Mouse (Mus musculus) ES-E14 (cell line): Measurements from ENCODE around the gene Gtpbp8. TPM values are rescaled to one million over a fixed set of nuclear protein-coding genes. Genes with fewer than 3 reads are reported as not detected.

Source experiments
- DNase-seq: peaks from one replicate; pipeline ENCODE4 v3.0.0-alpha.2; 2013; ENCODE audit warnings: low read depth, low spot score
- H3K27ac ChIP-seq: 2 replicates; pipeline ENCODE4 v1.5.1; 2012; ENCODE audit warnings: low read depth, mild to moderate bottlenecking, low read length, moderate library complexity, mixed read lengths; ENCODE audit not compliant: poor library complexity, insufficient read depth, severe bottlenecking
- H3K36me3 ChIP-seq: 2 replicates; pipeline ENCODE4 v1.6.1; 2012; ENCODE audit warnings: mild to moderate bottlenecking, low read length, moderate library complexity, mixed read lengths; ENCODE audit not compliant: control insufficient read depth, poor library complexity, insufficient read depth, severe bottlenecking
- H3K4me1 ChIP-seq, 2 experiments: fragments of 150-350 bp in 1 of 2; sonication (generic) in 1 of 2; 2 replicates each; pipeline ENCODE4 v1.6.1; 2012; ENCODE audit warnings: low read length in 2 of 2, mild to moderate bottlenecking in 1 of 2, mixed read lengths in 1 of 2; ENCODE audit not compliant: control insufficient read depth in 2 of 2, insufficient read depth in 2 of 2, poor library complexity in 1 of 2
- H3K4me3 ChIP-seq, 2 experiments: fragments of 150-350 bp in 1 of 2; sonication (generic) in 1 of 2; 2 replicates each; pipeline ENCODE4 v1.5.1; 2012; ENCODE audit warnings: low read length in 2 of 2, low read depth in 1 of 2, mild to moderate bottlenecking in 1 of 2, mixed read lengths in 1 of 2; ENCODE audit not compliant: insufficient read depth in 1 of 2, poor library complexity in 1 of 2, severe bottlenecking in 1 of 2
- H3K9ac ChIP-seq: 2 replicates; pipeline ENCODE4 v1.6.1; 2012; ENCODE audit warnings: low read depth, mild to moderate bottlenecking, low read length, mixed read lengths; ENCODE audit not compliant: poor library complexity, insufficient read depth, severe bottlenecking
- H3K9me3 ChIP-seq: fragments of 150-350 bp; sonication (generic); 2 replicates; pipeline ENCODE4 v1.6.1; 2012; ENCODE audit warnings: low read depth, mild to moderate bottlenecking, low read length; ENCODE audit not compliant: control insufficient read depth, insufficient read depth
- CHD2 ChIP-seq: IDR thresholded peaks from 2 replicates; pipeline ENCODE4 v1.6.1; 2014; ENCODE audit warnings: mild to moderate bottlenecking, low read depth, low read length, inconsistent platforms
- HCFC1 ChIP-seq: IDR thresholded peaks from 2 replicates; pipeline ENCODE4 v1.6.1; 2012; ENCODE audit warnings: low read length, inconsistent platforms, borderline replicate concordance; ENCODE audit not compliant: insufficient read depth
- MAFK ChIP-seq: IDR thresholded peaks from 2 replicates; pipeline ENCODE4 v1.6.1; 2014; ENCODE audit warnings: mild to moderate bottlenecking, low read depth, low read length, inconsistent platforms; ENCODE audit not compliant: insufficient read depth
- ZC3H11A ChIP-seq: IDR thresholded peaks from 2 replicates; pipeline ENCODE4 v1.6.1; 2012; ENCODE audit warnings: low read depth, mild to moderate bottlenecking, inconsistent platforms, low read length, borderline replicate concordance
- ZNF384 ChIP-seq: IDR thresholded peaks from 2 replicates; pipeline ENCODE4 v1.6.1; 2012; ENCODE audit warnings: low read depth, low read length, inconsistent platforms
- in situ Hi-C, 2 experiments: fragments of 600-800 bp; cut with MboI; formaldehyde crosslinking; loops; one replicate each; pipeline ENCODE4 v1.15.1; 2025; ENCODE audit warnings: low sequenced_read_pairs in 2 of 2, inconsistent platforms in 1 of 2; ENCODE audit not compliant: unreplicated experiment in 2 of 2
- total RNA-seq: library from RNA; depleted of rRNA; stranded (reverse); fragments of 300-350 nt; gene quantifications from 2 replicates; pipeline ENCODE4 v1.2.3, GENCODE M21; 2012

Gene Gtpbp8
- total RNA-seq, 1 experiment, result 8.7 TPM

DNA sequence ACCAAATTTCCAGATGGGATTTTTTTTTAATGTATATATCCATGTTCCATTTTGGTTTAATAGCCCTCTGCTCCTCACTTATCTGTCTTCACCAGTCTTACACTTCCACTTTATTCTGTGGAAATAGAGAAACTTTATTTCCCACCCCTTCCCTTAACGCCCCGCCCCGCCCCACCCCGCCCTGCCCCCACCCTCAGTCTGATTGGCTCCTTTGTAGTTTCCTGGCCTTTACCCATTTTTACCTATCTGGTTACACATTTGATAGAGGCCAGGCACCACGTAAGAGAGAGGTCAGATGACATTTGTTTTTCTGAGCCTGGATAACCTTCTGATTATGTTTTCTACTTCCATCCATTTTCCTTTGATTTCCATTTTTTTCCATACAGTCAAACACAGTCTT lies 33.3 kb upstream of the Gtpbp8 start:
- no peak for DNase-seq
- no peak overlapping the region for H3K4me3 ChIP-seq
- H3K27ac ChIP-seq, result no peak overlapping the region
- H3K9ac ChIP-seq, result no peak overlapping the region
- H3K36me3 ChIP-seq, result no peaks in the 10 kb centered on the region
- TF ChIP-seq HCFC1, result no peak
- TF ChIP-seq MAFK, result no peak
- no peak for TF ChIP-seq CHD2
- no peak for TF ChIP-seq ZC3H11A
- no peak for TF ChIP-seq ZNF384
- H3K4me1 ChIP-seq, result no peaks in the 10 kb centered on the region
- no peaks in the 10 kb centered on the region for H3K9me3 ChIP-seq
- in situ Hi-C loops, result no loop called here

DNA sequence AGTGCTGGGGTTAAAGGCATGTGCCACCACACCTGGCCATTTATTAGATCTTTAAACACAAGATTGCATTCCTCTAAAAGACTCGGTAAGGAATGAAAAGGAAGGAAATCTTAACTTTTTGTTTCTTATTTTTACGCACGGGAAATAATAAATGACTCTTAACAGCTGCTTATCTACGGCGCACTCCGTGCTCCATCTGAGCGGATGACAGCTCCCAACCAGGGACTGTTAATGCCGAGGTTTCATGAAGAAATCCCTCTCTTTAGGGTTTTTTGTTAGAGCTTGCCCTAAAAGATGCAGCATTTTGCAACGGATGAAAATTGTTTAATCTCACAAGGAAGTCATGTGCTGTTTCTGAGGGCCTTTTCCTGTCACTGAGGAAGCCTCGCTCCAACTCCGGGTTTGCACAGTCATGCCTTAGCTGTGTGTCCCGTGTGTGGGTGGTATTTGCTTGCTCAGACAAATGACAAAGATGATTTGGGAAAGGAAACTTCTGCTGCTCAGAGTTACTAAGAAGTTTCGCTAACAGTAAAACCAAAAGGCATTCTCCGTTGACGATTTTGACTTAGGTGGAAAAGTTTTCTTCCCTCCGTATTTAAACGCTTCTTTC lies 32.5 kb upstream of the Gtpbp8 start:
- DNase-seq, result no peak
- Histone ChIP-seq H3K4me3 (no peak overlapping the region), H3K36me3 (no peaks in the 10 kb centered on the region), H3K4me1 (no peaks in the 10 kb centered on the region), H3K27ac (no peak overlapping the region), H3K9ac (no peak overlapping the region), H3K9me3 (no peaks in the 10 kb centered on the region)
- TF ChIP-seq HCFC1, result no peak
- in situ Hi-C loops, result no loop called here

DNA sequence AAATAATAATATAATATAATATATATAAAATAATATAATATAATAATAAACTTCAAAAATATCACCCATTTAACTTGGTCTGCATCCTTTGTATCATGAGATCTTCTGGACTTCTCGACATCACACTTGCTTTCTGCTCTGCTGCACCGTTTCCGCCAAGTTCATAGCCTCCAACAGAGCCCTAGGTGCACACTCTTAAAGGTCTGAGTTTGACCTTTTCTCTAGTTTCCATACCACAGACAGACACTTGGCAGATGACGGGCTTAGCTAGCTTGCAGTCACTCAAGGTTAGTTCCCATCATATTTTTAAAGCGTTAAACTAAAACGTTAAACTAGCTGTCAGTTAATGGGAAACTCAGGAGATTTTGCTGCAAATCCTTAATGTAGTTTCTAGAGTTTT lies 28.0 kb upstream of the Gtpbp8 start:
- TF ChIP-seq HCFC1, result no peak
- TF ChIP-seq ZNF384, result no peak
- TF ChIP-seq ZC3H11A, result no peak
- Histone ChIP-seq H3K27ac (no peak overlapping the region), H3K9me3 (no peaks in the 10 kb centered on the region), H3K4me1 (no peaks in the 10 kb centered on the region), H3K36me3 (no peaks in the 10 kb centered on the region), H3K4me3 (no peak overlapping the region), H3K9ac (no peak overlapping the region)
- DNase-seq, result no peak
- in situ Hi-C loops, result no loop called here

DNA sequence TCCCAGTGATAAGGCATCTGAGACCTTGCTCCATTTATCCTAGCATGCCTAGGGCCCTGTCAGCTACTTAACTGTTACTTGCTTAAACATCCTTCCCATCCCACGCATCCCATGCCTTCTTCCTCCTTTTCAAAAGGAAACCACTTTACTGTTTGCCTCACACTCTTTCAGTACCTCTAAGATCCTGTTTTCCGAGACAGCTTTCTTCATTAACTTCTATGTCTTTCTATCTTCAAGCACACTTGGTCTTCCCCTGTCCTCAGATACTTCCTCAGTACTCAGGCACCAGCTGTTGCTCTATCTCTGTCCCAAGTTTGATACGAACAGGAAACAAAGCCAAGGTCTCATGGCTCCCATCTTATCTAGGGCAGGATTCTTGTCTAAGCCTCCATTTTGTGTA lies 27.5 kb upstream of the Gtpbp8 start:
- Histone ChIP-seq H3K4me3 (no peak overlapping the region), H3K9ac (no peak overlapping the region), H3K36me3 (no peaks in the 10 kb centered on the region), H3K27ac (no peak overlapping the region), H3K9me3 (no peaks in the 10 kb centered on the region), H3K4me1 (no peaks in the 10 kb centered on the region)
- DNase-seq, result no peak
- in situ Hi-C loops, result no loop called here
- TF ChIP-seq ZC3H11A, result no peak
- no peak for TF ChIP-seq ZNF384
- no peak for TF ChIP-seq HCFC1
- TF ChIP-seq CHD2, result no peak
- TF ChIP-seq MAFK, result no peak

GRCm38 (mm10) chr16:44772577-44772976 lies 26.4 kb upstream of the Gtpbp8 start:
- Histone ChIP-seq H3K9ac (no peak overlapping the region), H3K4me3 (no peak overlapping the region), H3K36me3 (no peaks in the 10 kb centered on the region), H3K9me3 (no peaks in the 10 kb centered on the region), H3K27ac (no peak overlapping the region), H3K4me1 (no peaks in the 10 kb centered on the region)
- in situ Hi-C loops, result no loop called here
- TF ChIP-seq HCFC1 (no peak), ZNF384 (no peak), CHD2 (no peak), ZC3H11A (no peak), MAFK (no peak)
- DNase-seq, result no peak
